ENCODE assay signal across 8 mouse cellular contexts in genomic region chr7:76392941-76393817, GRCm38 (mm10).
DNase-seq lines count a peak whose midpoint lies in the region.

No protein-coding gene starts in this region.

- H3K27me3 ChIP-seq in midbrain, embryonic 10.5 days (ENCODE audit: low read depth, poor library complexity, severe bottlenecking), result 0 out of 2 replicates have a peak, but pooled peaks cover 14% of the 10 kb centered on the region

- H3K4me1 ChIP-seq in midbrain, embryonic 10.5 days, result peaks cover 18% of the 10 kb centered on the region

- H3K4me3 ChIP-seq in midbrain, embryonic 10.5 days, result peak overlapping the region; percentile 51

- H3K27ac ChIP-seq in midbrain, embryonic 10.5 days (replicated peaks), result peak overlapping the region; percentile 69

- intact Hi-C loops in heart, postnatal 25 days (cut with DNase I), result loop anchor here (1.0 to 10.0 kb wide), 2 partner anchors 548 to 1052 kb away; no protein-coding TSS in a partner anchor
- intact Hi-C loops in left cerebral cortex, postnatal 36 days (cut with DNase I), result loop anchor here (2.0 to 10.0 kb wide), 3 partner anchors 468 to 1052 kb away; no protein-coding TSS in a partner anchor

- WGBS in midbrain, embryonic 10.5 days, result 13% methylated on average over 15 of the region's 15 CpGs

- no peaks in the 10 kb centered on the region for H3K36me3 ChIP-seq in midbrain, embryonic 10.5 days

- no peaks in the 10 kb centered on the region for H3K9me3 ChIP-seq in midbrain, embryonic 10.5 days (replicated peaks)

- DNase-seq in heart, adult 11 months, result peak; percentile 92
- DNase-seq in heart, postnatal 25 days (ENCODE audit: low spot score), result no peak
- peak; percentile 72 for DNase-seq in embryo, embryonic 11 days
- DNase-seq in heart, adult 18-20 months, result peak; percentile 48 to 78
- DNase-seq in kidney, adult 11 months, result peak; percentile 27
- peak; percentile 68 to 76 for DNase-seq in left cerebral cortex, postnatal 36 days (ENCODE audit: low spot score in 2 of 2)
- peak; percentile 73 for DNase-seq in midbrain, embryonic 10.5 days (ENCODE audit: low spot score)
- DNase-seq in spleen, postnatal 10 days (ENCODE audit: low spot score in 2 of 2), result peak; percentile 22 to 68
